Mouse (Mus musculus) hindbrain, embryonic 15.5 days (tissue): ENCODE results near the gene Rnase11. TPM values are rescaled to one million over a fixed set of nuclear protein-coding genes. Genes with fewer than 3 reads are reported as not detected.

Experiments
- polyA plus RNA-seq: library from polyadenylated mRNA; unstranded; fragments of >200 nt; fragmentation: Nextera tagmentation; extraction: Ambion mirVana; gene quantifications from 2 replicates; pipeline ENCODE4 v1.2.1, GENCODE M21; 2015

The Rnase11 gene
- polyA plus RNA-seq, 1 experiment from 2014 or later: not detected

Other genes starting within 250 kb of the Rnase11 start
- not detected in 2 replicates for gene Ccnb1ip1, start 242.4 kb downstream of the Rnase11 start, polyA plus RNA-seq
- 44.3 and 45.4 TPM in 2 replicates for gene Parp2, start 242.3 kb downstream of the Rnase11 start, polyA plus RNA-seq
- 2.0 and 2.9 TPM in 2 replicates for gene Tep1, start 179.6 kb downstream of the Rnase11 start, polyA plus RNA-seq
- gene Klhl33, start 152.7 kb downstream of the Rnase11 start, polyA plus RNA-seq: 3.1 and 3.3 TPM in 2 replicates
- 110 and 111 TPM in 2 replicates for gene Osgep, start 125.3 kb downstream of the Rnase11 start, polyA plus RNA-seq
- gene Apex1, start 125.2 kb downstream of the Rnase11 start, polyA plus RNA-seq: 172 and 178 TPM in 2 replicates
- gene Pip4p1, start 119.3 kb downstream of the Rnase11 start, polyA plus RNA-seq: 92.4 and 107 TPM in 2 replicates
- gene Pnp, start 119.1 kb downstream of the Rnase11 start, polyA plus RNA-seq: 22.1 and 25.5 TPM in 2 replicates
- not detected in 2 replicates for gene Gm49342, start 105.6 kb downstream of the Rnase11 start, polyA plus RNA-seq
- 0.79 and 0.82 TPM in 2 replicates for gene Pnp2, start 94.2 kb downstream of the Rnase11 start, polyA plus RNA-seq
- not detected in 2 replicates for gene Rnase10, start 42.4 kb downstream of the Rnase11 start, polyA plus RNA-seq
- gene Rnase9, start 8.3 kb downstream of the Rnase11 start, polyA plus RNA-seq: not detected in 2 replicates
- not detected in 2 replicates for gene Rnase12, start 7.5 kb upstream of the Rnase11 start, polyA plus RNA-seq
- 0.05 and 0.08 TPM in 2 replicates for gene Olfr750, start 24.3 kb upstream of the Rnase11 start, polyA plus RNA-seq
- gene Rnase4, start 40.9 kb upstream of the Rnase11 start, polyA plus RNA-seq: 16.4 and 17.6 TPM in 2 replicates
- 5.0 TPM in 2 replicates for gene Ang, start 41.0 kb upstream of the Rnase11 start, polyA plus RNA-seq
- not detected in 2 replicates for gene Eddm3b, start 64.3 kb upstream of the Rnase11 start, polyA plus RNA-seq
- gene Rnase6, start 73.7 kb upstream of the Rnase11 start, polyA plus RNA-seq: 0.84 and 1.4 TPM in 2 replicates
- 0.54 and 0.96 TPM in 2 replicates for gene Rnase1, start 96.6 kb upstream of the Rnase11 start, polyA plus RNA-seq
- gene Rnase2b, start 112.1 kb upstream of the Rnase11 start, polyA plus RNA-seq: not detected in 2 replicates
- not detected in 2 replicates for gene Ang2, start 149.0 kb upstream of the Rnase11 start, polyA plus RNA-seq
- gene Ear14, start 153.2 kb upstream of the Rnase11 start, polyA plus RNA-seq: not detected in 2 replicates
- gene Rnase2a, start 205.9 kb upstream of the Rnase11 start, polyA plus RNA-seq: not detected in 2 replicates